Mouse (Mus musculus) urinary bladder, adult 18-20 months (tissue): ENCODE data around the gene Stra6.

ENCODE experiments used
- DNase-seq, 2 experiments: peaks; one replicate each; pipeline ENCODE4 v3.0.0; 2022; ENCODE audit warnings: low spot score in 2 of 2, mixed read lengths in 2 of 2

The Stra6 gene

DNA sequence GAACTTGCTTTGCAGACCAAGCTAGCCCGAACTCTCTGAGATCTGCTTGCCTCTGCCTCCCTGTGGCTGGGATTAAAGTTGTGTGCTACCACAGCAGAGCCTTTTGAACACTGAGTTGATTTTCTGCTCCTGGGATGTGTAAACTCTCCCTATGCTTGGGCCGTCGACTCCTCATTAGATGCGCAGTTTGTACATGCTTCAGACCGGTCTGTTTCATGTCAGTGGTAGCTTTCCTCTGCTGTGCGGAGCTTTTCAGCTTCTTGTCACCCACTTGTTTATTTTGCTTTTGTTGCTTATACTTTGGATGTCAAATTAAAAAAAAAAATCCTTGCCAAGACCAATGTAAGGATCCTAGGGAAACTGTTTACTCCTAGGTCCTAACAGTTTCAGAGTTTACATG is 32.4 kb downstream of the Stra6 start:
- DNase-seq: no peak

DNA sequence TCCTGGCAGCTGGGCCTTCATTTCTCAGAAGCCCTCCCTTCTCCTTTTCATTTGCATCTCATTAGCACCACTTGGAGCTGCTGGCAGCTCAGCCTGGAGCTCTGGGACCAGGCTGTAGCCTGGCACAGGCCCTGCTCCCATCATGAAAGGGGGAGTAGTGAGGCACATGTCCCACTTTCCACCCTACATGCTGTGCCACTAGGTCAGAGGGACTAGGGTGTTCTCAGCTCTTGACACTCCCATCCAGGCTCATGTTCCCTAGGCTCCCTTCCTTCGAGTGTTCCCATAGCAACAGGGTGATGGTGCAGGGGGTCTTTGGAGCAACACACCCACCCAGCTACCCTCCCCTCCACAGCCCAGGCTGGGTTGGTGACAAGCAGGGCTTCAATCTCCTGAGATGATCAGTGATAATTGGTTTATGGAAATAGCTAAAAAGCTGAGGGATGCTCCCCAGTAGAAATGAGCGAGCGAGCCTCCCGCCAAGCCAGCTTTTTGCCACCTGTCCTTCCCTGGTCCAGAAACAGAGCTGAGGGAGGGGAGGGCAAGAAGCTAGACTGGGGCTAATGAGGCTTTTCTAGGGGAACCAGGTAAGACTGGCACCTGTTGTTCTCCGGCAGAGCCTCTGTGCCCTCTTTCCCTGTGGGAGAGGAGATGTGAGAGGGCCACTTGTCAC is 33.2 kb downstream of the Stra6 start:
- no peak for DNase-seq

DNA sequence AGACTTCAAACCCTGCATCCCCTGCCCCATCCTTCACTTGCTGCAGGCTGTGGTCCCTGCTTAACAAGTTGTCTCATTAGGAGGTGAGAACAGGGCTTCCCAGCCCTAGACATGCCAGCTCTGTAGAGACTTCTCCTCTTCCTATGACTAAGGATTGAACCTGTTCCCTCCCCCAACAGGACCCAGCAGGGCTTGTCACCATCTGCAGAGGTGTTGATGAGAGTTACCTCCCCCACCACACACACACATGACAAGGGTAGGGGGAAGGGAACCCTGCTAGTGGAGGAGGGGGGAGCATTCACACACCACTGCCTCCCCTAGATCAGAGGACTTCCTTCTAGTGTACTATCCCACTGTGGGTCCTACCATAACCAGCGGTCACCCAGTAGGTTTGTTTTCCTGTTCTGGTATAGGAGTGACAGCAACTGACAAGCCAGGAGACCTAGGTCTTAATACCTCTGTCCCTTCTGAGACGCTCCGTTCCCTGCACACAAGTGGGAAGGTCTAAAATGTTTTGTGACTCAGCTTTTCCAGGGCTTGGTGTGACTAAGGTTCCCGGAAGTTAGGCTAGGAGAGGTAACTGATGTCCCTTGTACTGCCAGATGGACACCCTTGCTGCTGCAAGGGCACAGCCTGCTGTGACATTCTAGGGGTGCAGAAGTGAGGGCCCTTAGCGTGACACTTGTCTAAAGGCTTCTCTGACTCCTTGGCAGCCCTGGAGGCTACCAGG is 36.4 kb downstream of the Stra6 start:
- no peak for DNase-seq

DNA sequence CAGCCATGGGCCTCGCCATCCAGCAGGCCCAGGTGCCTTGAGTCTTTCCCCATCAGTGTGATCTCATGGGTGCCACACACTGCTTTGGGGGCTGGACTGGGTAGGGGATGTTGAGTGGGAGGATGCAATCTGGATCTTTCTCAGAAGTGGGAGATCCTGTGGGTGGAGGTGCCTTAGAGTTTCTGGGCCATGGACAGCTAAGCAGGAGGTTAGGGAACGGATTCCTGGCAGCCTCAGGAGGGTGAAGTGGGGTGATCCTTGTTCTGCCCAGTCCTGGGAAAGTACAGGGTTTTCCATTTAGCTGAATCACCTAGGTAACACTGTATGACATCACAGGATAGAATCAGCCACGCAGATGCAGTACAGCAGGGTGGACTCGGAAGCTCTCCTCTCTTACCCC is 38.4 kb downstream of the Stra6 start:
- DNase-seq: no peak

DNA sequence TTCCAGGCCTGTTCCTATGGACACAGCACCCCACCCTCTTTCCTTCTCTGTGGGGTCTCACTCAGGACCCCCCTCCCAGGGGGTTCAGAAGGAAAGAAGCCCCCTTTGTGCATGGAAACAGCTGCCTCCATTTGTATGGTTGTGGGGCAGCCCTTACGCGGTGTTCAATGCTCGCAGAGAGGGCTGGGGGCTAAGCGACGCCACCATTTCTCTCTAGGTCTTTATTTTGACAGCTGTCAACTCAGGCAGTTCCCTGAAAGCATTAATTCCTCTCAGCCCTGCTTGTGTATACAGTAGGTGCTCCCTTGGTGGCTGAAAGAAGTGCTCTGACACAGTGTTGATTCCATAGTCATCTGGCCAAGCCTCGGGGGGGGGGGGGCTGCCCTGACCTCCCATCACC is 40.1 kb downstream of the Stra6 start:
- DNase-seq: no peak

DNA sequence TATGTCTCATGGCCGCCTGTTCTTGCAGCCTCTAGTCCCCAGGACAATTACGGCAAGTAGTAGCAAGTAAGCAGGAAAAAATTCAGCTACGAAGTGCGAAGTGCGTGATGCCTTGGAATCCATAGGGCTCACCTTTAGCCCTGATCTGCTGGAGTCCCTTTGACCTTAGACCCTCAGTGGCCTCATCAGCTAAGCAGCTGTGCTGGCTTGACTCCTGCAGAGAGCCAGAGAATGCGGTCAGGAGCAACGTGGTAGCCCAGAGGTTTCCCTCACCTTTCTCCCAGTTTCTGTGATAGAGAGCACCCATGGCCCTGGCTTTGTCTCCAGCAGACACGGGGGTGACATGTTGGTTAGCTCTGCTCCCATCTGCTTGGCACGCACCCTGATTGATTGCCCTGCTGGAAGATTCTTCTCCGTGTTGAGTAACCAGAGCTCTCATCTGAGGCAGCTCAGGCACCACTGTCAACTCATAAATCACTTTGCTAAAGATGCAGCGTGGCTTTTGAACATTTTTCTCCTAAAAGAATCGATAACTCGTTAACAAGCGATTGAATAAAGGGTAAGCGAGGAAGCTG is 42.1 kb downstream of the Stra6 start:
- DNase-seq: no peak

DNA sequence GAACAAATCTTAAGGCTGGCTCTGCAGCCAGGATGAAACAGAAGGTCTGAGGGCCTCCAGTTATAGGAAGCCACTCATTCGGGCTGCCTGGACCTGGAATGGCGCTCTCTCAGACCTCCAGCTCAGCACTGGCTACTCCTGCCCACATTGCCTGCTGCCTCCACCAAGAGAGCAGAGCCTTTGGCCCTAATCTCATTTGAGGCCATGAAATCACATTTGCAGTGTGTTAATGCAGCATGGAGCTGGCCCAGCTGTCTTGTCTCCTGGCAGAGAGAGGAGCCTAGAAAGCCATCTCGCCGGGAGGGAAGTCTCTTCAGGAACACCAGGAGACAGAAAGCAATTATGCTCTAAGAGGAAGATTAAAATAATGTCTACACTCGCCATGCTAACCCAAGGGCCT is 43.9 kb downstream of the Stra6 start:
- no peak for DNase-seq

DNA sequence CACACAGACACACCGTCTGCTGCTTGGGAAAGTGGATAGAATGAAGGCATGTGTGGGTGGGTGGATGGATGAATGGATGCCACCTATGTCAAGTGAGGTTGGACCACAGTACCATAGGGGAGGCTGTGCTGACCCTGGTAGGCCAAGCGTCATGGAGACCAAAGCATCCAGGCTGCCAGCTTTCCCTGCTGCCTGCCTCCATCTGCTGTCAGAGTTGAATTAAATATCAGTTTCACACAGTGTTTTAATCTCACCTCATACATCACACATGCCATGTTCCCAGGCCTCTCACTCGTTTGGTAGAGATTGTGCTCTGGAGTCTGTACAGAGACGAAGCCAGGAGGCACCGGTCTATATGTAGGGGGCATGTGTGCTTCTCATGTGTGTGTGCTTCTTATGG is 47.2 kb downstream of the Stra6 start:
- DNase-seq: no peak

DNA sequence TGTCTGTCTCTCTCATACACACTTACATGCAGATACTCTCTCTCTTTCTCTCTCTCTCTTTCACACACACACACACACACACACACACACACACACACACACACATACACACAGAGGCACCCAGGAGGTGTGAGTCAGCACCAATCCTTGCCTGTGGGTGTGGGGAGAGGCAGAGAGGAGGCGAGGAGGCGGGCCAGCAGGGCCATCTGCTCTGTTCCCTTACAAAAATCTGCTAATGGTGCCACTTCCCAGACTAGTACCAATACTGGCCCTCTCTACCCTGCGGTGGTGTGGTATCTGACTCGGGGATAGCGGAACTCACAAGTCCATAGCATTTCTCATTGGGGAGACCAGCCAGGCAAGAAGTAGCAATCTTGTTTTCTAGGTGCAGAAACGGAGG is 47.8 kb downstream of the Stra6 start:
- DNase-seq: no peak

DNA sequence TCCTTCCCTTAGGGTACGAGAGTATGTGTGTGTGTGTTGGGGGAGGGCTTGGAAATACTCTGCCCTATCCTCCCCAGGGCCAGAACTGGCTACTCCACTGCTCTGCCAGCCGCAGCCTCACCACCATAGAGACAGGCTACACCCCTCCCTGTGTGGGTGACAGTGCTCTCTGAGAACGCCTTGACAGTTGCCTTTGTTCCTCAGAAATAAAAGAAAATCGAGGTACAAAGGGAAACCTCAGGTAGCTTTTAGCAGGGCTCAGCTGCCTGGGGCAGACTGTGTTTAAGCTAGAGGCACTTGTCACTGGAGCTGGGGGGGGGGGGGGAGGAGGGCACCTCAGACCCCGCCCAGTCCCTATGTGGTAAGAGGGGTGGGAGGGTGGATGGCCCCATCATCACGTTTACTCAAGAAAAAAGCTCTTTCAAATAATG is 48.7 kb downstream of the Stra6 start:
- DNase-seq: no peak

DNA sequence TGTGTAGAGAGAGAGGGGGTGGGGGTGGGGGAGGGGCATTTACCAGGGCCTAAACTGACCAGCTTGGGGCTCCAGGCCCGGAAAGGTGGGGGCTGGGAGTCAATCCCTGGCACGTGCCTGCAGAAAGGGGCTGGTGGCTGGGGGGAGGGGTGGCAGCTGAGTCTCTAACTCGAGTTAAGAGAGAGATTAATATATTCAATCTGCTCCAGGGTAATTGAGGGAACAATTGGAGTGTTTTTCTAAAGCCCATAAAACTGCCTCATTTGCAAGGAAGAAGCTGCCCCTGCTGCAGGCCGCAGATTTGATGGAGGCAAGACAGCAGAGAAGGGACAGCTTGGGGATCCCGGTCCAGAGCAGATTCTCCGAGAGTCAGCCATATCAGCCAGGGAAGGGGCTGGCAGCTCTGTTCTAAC is 49.3 kb downstream of the Stra6 start:
- no peak for DNase-seq

DNA sequence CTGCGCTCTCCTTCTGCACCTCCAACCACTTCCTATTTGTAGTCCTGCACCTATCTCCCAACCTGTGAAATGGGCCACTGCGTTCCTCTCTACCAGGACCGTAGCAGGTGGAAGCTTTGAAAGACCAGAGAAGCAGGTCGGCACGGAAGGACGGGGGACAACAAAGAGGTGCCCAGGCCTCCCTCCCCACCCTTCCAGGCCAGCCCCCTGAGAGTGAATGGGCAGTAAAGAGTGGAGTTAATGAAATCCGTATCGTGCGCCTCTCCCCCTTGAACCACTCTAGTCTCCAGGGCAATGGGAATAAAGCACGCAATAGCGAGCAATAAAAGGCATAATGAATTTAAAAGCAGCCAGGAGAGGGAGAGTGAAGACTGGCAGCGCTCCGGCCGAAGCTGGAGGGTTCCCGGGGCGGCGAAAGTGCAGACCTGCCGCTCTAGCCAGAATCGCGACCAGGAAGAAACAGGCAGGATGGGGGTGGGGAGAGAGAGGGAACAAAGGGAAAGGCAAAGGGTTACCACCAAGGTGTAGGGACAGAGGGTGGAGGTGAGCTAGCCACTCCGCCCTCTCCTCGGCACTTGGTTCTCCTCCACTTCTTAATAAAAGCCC is 49.8 kb downstream of the Stra6 start:
- no peak for DNase-seq

DNA sequence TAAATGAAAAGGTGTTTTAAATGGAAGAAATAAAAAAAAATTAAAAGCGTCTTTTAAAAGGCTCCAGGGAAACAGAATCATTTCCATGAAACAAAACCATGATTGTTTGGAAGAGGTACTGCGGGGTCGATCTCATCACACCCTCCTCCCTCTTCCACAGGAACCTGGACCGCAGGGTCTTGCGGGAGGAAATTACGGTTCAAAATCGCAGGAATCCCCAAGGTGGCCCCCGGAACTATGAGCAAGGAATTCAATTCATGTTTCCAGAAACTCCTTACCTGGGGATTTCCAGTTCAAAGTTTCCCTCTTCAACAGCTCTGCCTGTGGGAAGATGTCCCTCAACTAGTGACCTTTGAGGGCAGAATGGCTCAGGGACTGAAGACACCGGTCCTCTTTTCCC is 50.4 kb downstream of the Stra6 start:
- DNase-seq: no peak

DNA sequence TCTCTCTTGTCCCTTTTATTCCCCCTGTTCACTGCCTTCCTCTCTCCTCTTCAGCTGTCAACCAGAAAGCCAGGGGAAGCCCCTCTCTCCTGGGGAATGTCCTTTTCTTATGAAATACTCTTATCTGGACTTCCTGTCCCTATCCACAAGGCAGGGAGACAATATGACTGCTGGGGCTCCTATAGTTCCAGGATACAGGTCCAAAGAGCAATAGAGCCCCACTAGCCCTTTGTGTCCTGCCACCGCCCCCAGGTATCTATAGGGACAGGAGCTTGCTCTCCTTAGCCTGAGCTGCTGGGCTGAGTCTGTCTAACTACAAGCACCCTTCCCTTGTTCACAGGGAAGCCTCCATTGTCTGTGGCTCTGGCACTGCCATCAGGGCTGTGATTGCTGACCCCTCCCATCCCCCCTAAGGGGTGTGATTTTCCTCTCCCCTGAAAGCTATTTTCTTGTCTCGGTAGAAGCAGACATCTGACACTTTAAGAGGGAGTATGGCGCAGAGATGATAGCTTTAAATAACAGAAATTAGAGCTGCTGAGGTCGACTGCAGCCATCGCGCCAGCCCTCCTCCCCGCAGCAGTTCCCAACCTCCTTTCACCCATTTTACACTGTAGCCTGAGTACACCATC is 51.8 kb downstream of the Stra6 start:
- no peak for DNase-seq

DNA sequence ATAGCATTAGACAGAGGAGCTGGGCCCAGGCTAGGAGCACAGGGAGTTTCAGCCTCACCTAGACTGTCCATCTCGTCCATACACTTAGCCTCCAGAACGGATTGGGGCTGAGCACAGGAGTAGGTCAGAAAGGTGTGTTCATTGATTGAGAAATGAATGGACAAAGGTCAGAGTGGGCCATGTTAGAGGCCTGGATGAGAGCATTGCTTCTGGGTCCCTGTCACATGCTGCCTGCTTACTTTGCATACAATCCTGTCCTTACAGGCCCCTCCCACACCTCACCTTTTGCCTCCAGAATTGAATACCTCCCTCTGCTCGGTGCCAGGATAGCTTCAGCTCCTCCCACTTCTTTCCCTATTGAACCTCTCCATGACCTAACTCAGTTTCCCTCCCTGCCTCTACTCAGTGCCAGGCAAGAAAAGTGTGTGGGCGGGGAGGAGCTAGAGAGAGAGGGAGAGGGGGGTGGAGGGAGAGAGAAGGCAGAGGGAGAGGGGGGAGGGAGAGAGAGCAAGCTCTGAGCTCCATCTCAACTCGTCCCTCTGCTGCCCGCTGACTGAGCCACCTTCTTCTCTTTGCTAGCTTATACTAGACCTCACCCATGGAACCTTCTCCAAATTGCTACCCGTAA is 52.5 kb downstream of the Stra6 start:
- DNase-seq: no peak

DNA sequence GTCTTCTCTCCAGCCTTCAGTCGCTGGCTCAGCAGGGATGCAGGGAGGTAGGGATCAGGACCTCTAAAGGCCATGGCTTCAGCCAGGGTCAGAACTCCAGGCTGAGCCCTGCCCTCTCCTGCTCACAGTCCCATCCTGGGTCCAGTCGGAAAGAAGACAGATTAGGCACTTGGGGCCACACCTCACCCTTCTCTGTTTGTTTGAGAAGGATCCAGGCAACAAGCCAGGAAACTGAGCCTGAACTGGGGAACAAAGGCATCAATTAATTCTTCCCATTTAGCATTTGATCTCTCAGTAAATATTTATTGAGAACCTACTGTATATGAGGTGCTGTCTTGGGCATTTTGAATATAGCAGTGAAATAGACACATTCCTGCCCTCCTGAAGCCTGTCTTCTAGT is 55.1 kb downstream of the Stra6 start, which contains the start of gene Ccdc33:
Gene Ccdc33, minus strand, starts transcription at position 153 of the 400 bp plus-strand sequence.
- DNase-seq: no peak

DNA sequence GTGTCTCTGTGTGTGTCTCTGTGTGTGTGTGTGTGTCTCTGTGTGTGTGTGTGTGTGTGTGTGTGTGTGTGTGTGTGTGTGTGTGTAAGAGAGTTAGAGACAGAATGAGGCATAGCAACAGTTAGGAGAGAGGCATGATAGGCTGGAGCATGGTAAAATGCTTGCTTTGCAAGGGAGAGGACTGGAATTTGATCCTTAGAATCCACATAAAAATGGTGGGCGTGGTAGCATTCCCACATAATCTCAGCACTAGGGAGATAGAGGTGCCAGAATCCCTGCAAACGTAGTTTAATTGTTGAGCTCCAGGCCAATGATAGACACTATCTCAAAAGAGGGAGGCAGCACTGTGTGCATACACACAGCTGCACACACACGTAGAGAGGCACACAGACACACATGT is 61.5 kb downstream of the Stra6 start:
- DNase-seq: no peak

DNA sequence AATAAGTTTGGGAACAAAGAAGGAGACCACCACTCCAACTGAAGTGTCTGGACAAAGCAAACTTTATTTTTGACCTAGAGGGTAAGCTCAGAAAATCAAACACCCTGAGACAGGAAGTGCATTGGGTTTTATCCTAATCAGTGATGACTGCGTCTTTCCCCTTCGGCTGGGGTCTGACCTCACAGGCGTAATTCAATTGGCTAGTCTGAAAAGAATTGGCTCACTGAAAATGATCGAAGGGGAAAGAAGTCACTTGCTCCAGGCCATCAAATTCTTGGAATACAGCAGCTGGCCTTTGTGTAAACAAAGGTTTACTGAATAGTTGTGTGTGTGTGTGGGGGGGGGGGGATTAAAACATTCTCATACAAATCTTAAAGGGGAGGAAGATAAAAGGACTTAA is 62.2 kb downstream of the Stra6 start:
- no peak for DNase-seq

DNA sequence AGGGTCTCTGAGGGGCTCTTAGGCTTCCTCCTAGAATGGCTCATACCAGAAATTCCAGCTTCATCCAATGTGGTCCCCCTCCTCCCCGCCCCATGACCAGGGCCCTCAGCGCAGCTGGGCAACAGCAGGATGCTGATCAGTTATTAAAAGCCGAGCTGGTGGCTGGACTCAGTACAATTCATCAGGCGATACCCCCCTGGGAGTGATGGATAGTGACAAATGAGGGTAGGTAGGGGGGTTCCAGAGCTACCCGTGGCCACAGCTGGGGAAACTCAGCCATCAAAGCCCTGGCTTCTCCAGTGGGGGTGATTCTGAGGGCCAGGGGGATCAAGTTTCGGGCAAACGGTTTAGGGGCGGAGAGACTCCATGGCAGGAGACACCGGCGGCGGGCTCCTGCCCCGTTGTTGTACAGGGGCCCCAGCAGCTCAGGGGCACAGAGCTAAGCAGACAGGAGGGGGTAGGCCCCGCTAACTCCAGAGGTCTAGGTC is 65.4 kb downstream of the Stra6 start:
- no peak for DNase-seq

DNA sequence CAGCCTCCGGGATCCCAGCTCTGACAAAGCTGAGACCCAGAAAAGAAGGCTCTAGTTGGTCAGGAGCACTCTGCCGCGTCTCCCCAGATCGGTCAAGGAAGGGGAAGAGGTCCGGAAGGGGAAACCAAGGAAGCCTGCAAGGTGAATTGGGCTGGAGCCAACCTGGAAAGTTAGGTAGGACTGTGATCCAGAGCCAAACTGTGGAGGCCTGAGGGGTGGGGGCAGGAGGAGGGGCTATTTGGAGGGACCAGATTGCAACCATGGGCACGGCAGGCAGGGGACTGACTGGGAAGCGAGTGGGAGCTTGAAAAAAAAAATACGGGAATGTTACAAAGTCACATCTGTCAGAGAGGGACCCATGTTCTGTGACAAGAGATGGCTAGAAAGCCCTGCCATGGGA is 65.9 kb downstream of the Stra6 start:
- DNase-seq: no peak

DNA sequence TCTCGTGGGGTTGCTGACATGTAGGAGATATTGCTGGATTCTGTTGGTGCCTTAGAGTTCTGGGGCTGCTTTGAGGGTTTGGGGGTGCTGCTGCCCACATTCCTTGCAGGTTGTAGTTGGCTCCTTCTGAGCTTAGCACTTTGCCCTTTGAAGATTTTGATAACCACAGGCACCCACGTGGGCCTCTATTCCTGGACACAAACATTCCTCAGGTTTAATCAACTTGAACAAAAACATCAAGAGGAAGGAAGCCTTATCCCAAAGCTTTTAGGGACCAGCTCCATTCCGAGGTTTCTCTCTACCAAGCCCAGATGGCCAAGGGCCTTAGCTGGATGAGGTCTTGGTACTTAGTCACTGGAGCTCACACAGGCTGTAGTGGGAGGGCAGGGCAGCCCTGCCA is 67.3 kb downstream of the Stra6 start:
- DNase-seq: no peak

DNA sequence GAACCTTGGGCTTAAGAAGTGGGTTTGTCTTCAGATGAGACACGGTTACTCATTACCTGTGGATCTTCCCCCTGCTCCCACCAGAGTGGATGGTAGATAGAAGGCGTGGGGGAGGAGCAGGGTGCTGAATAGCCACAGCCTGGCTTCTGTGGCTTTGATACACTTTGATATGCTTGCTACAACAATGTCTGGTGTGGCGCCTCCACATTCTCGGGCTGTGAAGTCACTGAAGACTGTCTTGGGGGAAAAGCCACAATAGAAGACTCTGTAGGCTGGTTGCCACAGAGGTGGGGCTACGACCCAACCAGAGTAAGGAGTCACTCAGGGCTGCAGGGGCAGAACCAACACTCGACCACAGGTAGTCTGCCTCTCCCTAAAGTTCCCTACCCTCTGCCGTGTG is 68.1 kb downstream of the Stra6 start:
- DNase-seq: no peak
